Mouse (Mus musculus): ENCODE measurements at regions not wholly inside any gene's neighbourhood (a gene's known extent, or its start where the extent isn't known, plus 50 kb on each side); places are given as distances from the start of the nearest gene placed in this dataset.
A peak's percentile ranks its signal among the peaks of the same experiment; 100 is the strongest.

GRCm38 (mm10) chr5:51799371-51800035, 232.0 kb upstream of the Ppargc1a start:
- WGBS: 95% methylated on average over 6 of the region's 6 CpGs

GRCm38 (mm10) chr5:51794097-51794496, 226.6 kb upstream of the Ppargc1a start:
- no peaks in the 10 kb centered on the region for H3K36me3 ChIP-seq (ENCODE audit: control insufficient read depth, insufficient read depth, low read length)
- 69% methylated on average over 6 of the region's 6 CpGs for WGBS
- H3K4me2 ChIP-seq (ENCODE audit: low read length): no peak overlapping the region
- peak; percentile 13 for DNase-seq
- no peak overlapping the region for H3K4me3 ChIP-seq (replicated peaks; ENCODE audit: low read depth, low read length)
- no peaks in the 10 kb centered on the region for H3K4me1 ChIP-seq (ENCODE audit: control insufficient read depth, insufficient read depth, low read length)
- H3K27me3 ChIP-seq (ENCODE audit: control insufficient read depth, insufficient read depth, low read length): no peaks in the 10 kb centered on the region
- no peak for ATAC-seq (ENCODE audit: low FRiP score, low TSS enrichment)
- H3K9me3 ChIP-seq (ENCODE audit: control insufficient read depth, low read length): no peaks in the 10 kb centered on the region
- no peak overlapping the region for H3K27ac ChIP-seq (replicated peaks; ENCODE audit: low read depth, low read length)
- no peak overlapping the region for H3K9ac ChIP-seq (replicated peaks; ENCODE audit: low read length)

More at GRCm38 (mm10) chr5:51799371-51800035, 232.0 kb upstream of the Ppargc1a start:
- Histone ChIP-seq H3K27ac (replicated peaks; ENCODE audit: low read depth, low read length) (no peak overlapping the region), H3K9me3 (ENCODE audit: control insufficient read depth, low read length) (no peaks in the 10 kb centered on the region), H3K4me1 (ENCODE audit: control insufficient read depth, insufficient read depth, low read length) (no peaks in the 10 kb centered on the region), H3K36me3 (ENCODE audit: control insufficient read depth, insufficient read depth, low read length) (no peaks in the 10 kb centered on the region), H3K4me2 (ENCODE audit: low read length) (no peak overlapping the region), H3K9ac (replicated peaks; ENCODE audit: low read length) (no peak overlapping the region), H3K27me3 (ENCODE audit: control insufficient read depth, insufficient read depth, low read length) (no peaks in the 10 kb centered on the region), H3K4me3 (replicated peaks; ENCODE audit: low read depth, low read length) (no peak overlapping the region)
- DNase-seq (no peak), ATAC-seq (ENCODE audit: low FRiP score, low TSS enrichment) (no peak)

GRCm38 (mm10) chr5:51792950-51793349, 225.4 kb upstream of the Ppargc1a start:
- WGBS: 71% methylated on average over 2 of the region's 2 CpGs
- no peaks in the 10 kb centered on the region for H3K36me3 ChIP-seq (ENCODE audit: control insufficient read depth, insufficient read depth, low read length)
- H3K9ac ChIP-seq (replicated peaks; ENCODE audit: low read length): no peak overlapping the region
- H3K27me3 ChIP-seq (ENCODE audit: control insufficient read depth, insufficient read depth, low read length): no peaks in the 10 kb centered on the region
- no peak overlapping the region for H3K27ac ChIP-seq (replicated peaks; ENCODE audit: low read depth, low read length)
- DNase-seq (no peak), ATAC-seq (ENCODE audit: low FRiP score, low TSS enrichment) (no peak)
- H3K4me1 ChIP-seq (ENCODE audit: control insufficient read depth, insufficient read depth, low read length): no peaks in the 10 kb centered on the region
- no peaks in the 10 kb centered on the region for H3K9me3 ChIP-seq (ENCODE audit: control insufficient read depth, low read length)
- no peak overlapping the region for H3K4me3 ChIP-seq (replicated peaks; ENCODE audit: low read depth, low read length)
- no peak overlapping the region for H3K4me2 ChIP-seq (ENCODE audit: low read length)

GRCm38 (mm10) chr5:51788768-51789167, 221.2 kb upstream of the Ppargc1a start:
- Histone ChIP-seq H3K9me3 (ENCODE audit: control insufficient read depth, low read length) (no peaks in the 10 kb centered on the region), H3K9ac (replicated peaks; ENCODE audit: low read length) (no peak overlapping the region), H3K4me3 (replicated peaks; ENCODE audit: low read depth, low read length) (no peak overlapping the region), H3K36me3 (ENCODE audit: control insufficient read depth, insufficient read depth, low read length) (no peaks in the 10 kb centered on the region), H3K27ac (replicated peaks; ENCODE audit: low read depth, low read length) (no peak overlapping the region), H3K4me1 (ENCODE audit: control insufficient read depth, insufficient read depth, low read length) (no peaks in the 10 kb centered on the region), H3K27me3 (ENCODE audit: control insufficient read depth, insufficient read depth, low read length) (no peaks in the 10 kb centered on the region), H3K4me2 (ENCODE audit: low read length) (no peak overlapping the region)
- WGBS: 80% methylated on average over 6 of the region's 6 CpGs
- no peak for ATAC-seq (ENCODE audit: low FRiP score, low TSS enrichment)
- DNase-seq: no peak

GRCm38 (mm10) chr5:51783523-51783922, 216.0 kb upstream of the Ppargc1a start:
- 80% methylated on average over 5 of the region's 5 CpGs for WGBS
- Histone ChIP-seq H3K4me3 (replicated peaks; ENCODE audit: low read depth, low read length) (no peak overlapping the region), H3K36me3 (ENCODE audit: control insufficient read depth, insufficient read depth, low read length) (no peaks in the 10 kb centered on the region), H3K9ac (replicated peaks; ENCODE audit: low read length) (no peak overlapping the region), H3K27ac (replicated peaks; ENCODE audit: low read depth, low read length) (no peak overlapping the region), H3K27me3 (ENCODE audit: control insufficient read depth, insufficient read depth, low read length) (no peaks in the 10 kb centered on the region), H3K4me1 (ENCODE audit: control insufficient read depth, insufficient read depth, low read length) (no peaks in the 10 kb centered on the region), H3K4me2 (ENCODE audit: low read length) (no peak overlapping the region), H3K9me3 (ENCODE audit: control insufficient read depth, low read length) (no peaks in the 10 kb centered on the region)
- DNase-seq (no peak), ATAC-seq (ENCODE audit: low FRiP score, low TSS enrichment) (no peak)

- whole genome bisulfite sequencing: 88% methylated on average over 9 of the region's 9 CpGs
- Histone ChIP-seq H3K9me3 (ENCODE audit: control insufficient read depth, low read length) (no peaks in the 10 kb centered on the region), H3K27ac (replicated peaks; ENCODE audit: low read depth, low read length) (no peak overlapping the region), H3K36me3 (ENCODE audit: control insufficient read depth, insufficient read depth, low read length) (no peaks in the 10 kb centered on the region), H3K4me2 (ENCODE audit: low read length) (no peak overlapping the region), H3K27me3 (ENCODE audit: control insufficient read depth, insufficient read depth, low read length) (no peaks in the 10 kb centered on the region), H3K9ac (replicated peaks; ENCODE audit: low read length) (no peak overlapping the region), H3K4me3 (replicated peaks; ENCODE audit: low read depth, low read length) (no peak overlapping the region), H3K4me1 (ENCODE audit: control insufficient read depth, insufficient read depth, low read length) (no peaks in the 10 kb centered on the region)
- no peak for DNase-seq
- ATAC-seq (ENCODE audit: low FRiP score, low TSS enrichment): no peak
Observed at GRCm38 (mm10) chr5:51783099-51783498, 215.6 kb upstream of the Ppargc1a start.

- Histone ChIP-seq H3K27ac (replicated peaks; ENCODE audit: low read depth, low read length) (no peak overlapping the region), H3K4me1 (ENCODE audit: control insufficient read depth, insufficient read depth, low read length) (no peaks in the 10 kb centered on the region), H3K36me3 (ENCODE audit: control insufficient read depth, insufficient read depth, low read length) (no peaks in the 10 kb centered on the region), H3K9ac (replicated peaks; ENCODE audit: low read length) (no peak overlapping the region), H3K9me3 (ENCODE audit: control insufficient read depth, low read length) (no peaks in the 10 kb centered on the region), H3K4me3 (replicated peaks; ENCODE audit: low read depth, low read length) (no peak overlapping the region), H3K27me3 (ENCODE audit: control insufficient read depth, insufficient read depth, low read length) (no peaks in the 10 kb centered on the region), H3K4me2 (ENCODE audit: low read length) (no peak overlapping the region)
- DNase-seq (no peak), ATAC-seq (ENCODE audit: low FRiP score, low TSS enrichment) (no peak)
- WGBS: 93% methylated on average over 9 of the region's 9 CpGs
Observed at GRCm38 (mm10) chr5:51775502-51776145, 208.1 kb upstream of the Ppargc1a start.

- Histone ChIP-seq H3K27ac (replicated peaks; ENCODE audit: low read depth, low read length) (no peak overlapping the region), H3K36me3 (ENCODE audit: control insufficient read depth, insufficient read depth, low read length) (no peaks in the 10 kb centered on the region), H3K4me1 (ENCODE audit: control insufficient read depth, insufficient read depth, low read length) (no peaks in the 10 kb centered on the region), H3K4me3 (replicated peaks; ENCODE audit: low read depth, low read length) (no peak overlapping the region), H3K9ac (replicated peaks; ENCODE audit: low read length) (no peak overlapping the region), H3K27me3 (ENCODE audit: control insufficient read depth, insufficient read depth, low read length) (no peaks in the 10 kb centered on the region), H3K4me2 (ENCODE audit: low read length) (no peak overlapping the region), H3K9me3 (ENCODE audit: control insufficient read depth, low read length) (no peaks in the 10 kb centered on the region)
- DNase-seq (no peak), ATAC-seq (ENCODE audit: low FRiP score, low TSS enrichment) (no peak)
- 89% methylated on average over 2 of the region's 2 CpGs for WGBS
Observed at GRCm38 (mm10) chr5:51771655-51772054, 204.1 kb upstream of the Ppargc1a start.

GRCm38 (mm10) chr5:51766111-51766510, 198.6 kb upstream of the Ppargc1a start:
- Histone ChIP-seq H3K27me3 (ENCODE audit: control insufficient read depth, insufficient read depth, low read length) (no peaks in the 10 kb centered on the region), H3K4me1 (ENCODE audit: control insufficient read depth, insufficient read depth, low read length) (no peaks in the 10 kb centered on the region), H3K9me3 (ENCODE audit: control insufficient read depth, low read length) (no peaks in the 10 kb centered on the region), H3K4me3 (replicated peaks; ENCODE audit: low read depth, low read length) (no peak overlapping the region), H3K27ac (replicated peaks; ENCODE audit: low read depth, low read length) (no peak overlapping the region), H3K36me3 (ENCODE audit: control insufficient read depth, insufficient read depth, low read length) (no peaks in the 10 kb centered on the region), H3K9ac (replicated peaks; ENCODE audit: low read length) (no peak overlapping the region), H3K4me2 (ENCODE audit: low read length) (no peak overlapping the region)
- ATAC-seq (ENCODE audit: low FRiP score, low TSS enrichment) (no peak), DNase-seq (no peak)
- 88% methylated on average over 3 of the region's 3 CpGs for WGBS
